12 mouse cellular contexts compared by ENCODE assay signal in genomic region chr11:90417011-90417410, GRCm38 (mm10). TPM values are rescaled to one million over a fixed set of nuclear protein-coding genes. Genes with fewer than 3 reads are reported as not detected.
A peak's percentile ranks its signal among the peaks of the same experiment; 100 is the strongest.
DNase-seq lines count a peak whose midpoint lies in the region; ATAC-seq lines count a peak whose summit lies in the region.
"Had no signal": no experiment of that assay in that cellular context is flagged by ENCODE, and none has a peak within 500 bp of the region (broad histone marks: within the 10 kb centered on the region; RNA-seq: fewer than 3 reads in every experiment).

No protein-coding gene starts in this region.

- WGBS in embryonic facial prominence, embryonic 13.5 days: 78% methylated on average over 5 of the region's 5 CpGs
- WGBS in embryonic facial prominence, embryonic 10.5 days: 74% methylated on average over 5 of the region's 5 CpGs
- WGBS in kidney, embryonic 15.5 days: 77% methylated on average over 5 of the region's 5 CpGs
- WGBS in kidney, embryonic 16.5 days: 74% methylated on average over 5 of the region's 5 CpGs
- 87% methylated on average over 5 of the region's 5 CpGs for WGBS in midbrain, embryonic 10.5 days
- WGBS in midbrain, embryonic 16.5 days: 80% methylated on average over 5 of the region's 5 CpGs

- peak overlapping the region; percentile 61 for H3K4me2 ChIP-seq in embryonic facial prominence, embryonic 13.5 days
- peak overlapping the region; percentile 64; the same call in 1 of the 2 replicates for H3K4me2 ChIP-seq in kidney, embryonic 15.5 days
- no peak overlapping the region for H3K4me2 ChIP-seq in kidney, embryonic 16.5 days (replicated peaks; ENCODE audit: low read depth, low read length)
- H3K4me2 ChIP-seq in midbrain, embryonic 16.5 days (ENCODE audit: low read length): no peak overlapping the region

- no peaks in the 10 kb centered on the region for H3K36me3 ChIP-seq in embryonic facial prominence, embryonic 13.5 days
- H3K36me3 ChIP-seq in embryonic facial prominence, embryonic 10.5 days (replicated peaks): no peaks in the 10 kb centered on the region
- H3K36me3 ChIP-seq in kidney, embryonic 15.5 days: no peaks in the 10 kb centered on the region
- H3K36me3 ChIP-seq in kidney, embryonic 16.5 days (ENCODE audit: insufficient read depth, low read length): no peaks in the 10 kb centered on the region
- H3K36me3 ChIP-seq in midbrain, embryonic 10.5 days: no peaks in the 10 kb centered on the region
- no peaks in the 10 kb centered on the region for H3K36me3 ChIP-seq in midbrain, embryonic 16.5 days (ENCODE audit: control insufficient read depth, insufficient read depth, low read length)

- DNase-seq in embryonic facial prominence, embryonic 10.5 days (ENCODE audit: low spot score): no peak
- DNase-seq in midbrain, embryonic 10.5 days (ENCODE audit: low spot score): no peak
- DNase-seq in layer of hippocampus, adult 8-10 months (ENCODE audit: low spot score in 2 of 2): peak; percentile 39 to 52
- DNase-seq in B cell, adult 2 months: no peak
- DNase-seq: embryo, embryonic 11 days; gastrocnemius, postnatal 14 days; kidney, adult 11 months; liver had no signal

- H3K9me3 ChIP-seq in embryonic facial prominence, embryonic 13.5 days: no peaks in the 10 kb centered on the region
- H3K9me3 ChIP-seq in embryonic facial prominence, embryonic 10.5 days: no peaks in the 10 kb centered on the region
- no peaks in the 10 kb centered on the region for H3K9me3 ChIP-seq in kidney, embryonic 15.5 days (replicated peaks)
- H3K9me3 ChIP-seq in kidney, embryonic 16.5 days (ENCODE audit: low read length): no peaks in the 10 kb centered on the region
- no peaks in the 10 kb centered on the region for H3K9me3 ChIP-seq in midbrain, embryonic 10.5 days (replicated peaks)
- H3K9me3 ChIP-seq in midbrain, embryonic 16.5 days (replicated peaks; ENCODE audit: control insufficient read depth, low read length, poor library complexity, severe bottlenecking): no peaks in the 10 kb centered on the region

- peaks cover 6% of the 10 kb centered on the region; the same call in 1 of the 2 replicates for H3K27me3 ChIP-seq in embryonic facial prominence, embryonic 13.5 days
- peaks cover 33% of the 10 kb centered on the region for H3K27me3 ChIP-seq in embryonic facial prominence, embryonic 10.5 days (replicated peaks; ENCODE audit: low read depth, poor library complexity, severe bottlenecking)
- peaks cover 21% of the 10 kb centered on the region for H3K27me3 ChIP-seq in kidney, embryonic 15.5 days
- 0 out of 2 replicates have a peak, but pooled peaks cover 11% of the 10 kb centered on the region for H3K27me3 ChIP-seq in kidney, embryonic 16.5 days (ENCODE audit: insufficient read depth, low read length)
- peaks cover 45% of the 10 kb centered on the region for H3K27me3 ChIP-seq in midbrain, embryonic 10.5 days (ENCODE audit: low read depth, poor library complexity, severe bottlenecking)
- H3K27me3 ChIP-seq in midbrain, embryonic 16.5 days (ENCODE audit: control insufficient read depth, insufficient read depth, low read depth, low read length): peaks cover 8% of the 10 kb centered on the region

- H3K4me1 ChIP-seq in embryonic facial prominence, embryonic 13.5 days: peaks cover 18% of the 10 kb centered on the region
- H3K4me1 ChIP-seq in embryonic facial prominence, embryonic 10.5 days: peaks cover 10% of the 10 kb centered on the region; the same call in 1 of the 2 replicates
- H3K4me1 ChIP-seq in kidney, embryonic 15.5 days: peaks cover 12% of the 10 kb centered on the region
- H3K4me1 ChIP-seq in kidney, embryonic 16.5 days (ENCODE audit: insufficient read depth, low read length): peaks cover 9% of the 10 kb centered on the region; the same call in 1 of the 2 replicates
- peaks cover 14% of the 10 kb centered on the region for H3K4me1 ChIP-seq in midbrain, embryonic 10.5 days
- peaks cover 6% of the 10 kb centered on the region; the same call in 1 of the 2 replicates for H3K4me1 ChIP-seq in midbrain, embryonic 16.5 days (ENCODE audit: control insufficient read depth, insufficient read depth, low read length)

- H3K4me3 ChIP-seq in embryonic facial prominence, embryonic 13.5 days: no peak overlapping the region
- no peak overlapping the region for H3K4me3 ChIP-seq in embryonic facial prominence, embryonic 10.5 days
- no peak overlapping the region for H3K4me3 ChIP-seq in kidney, embryonic 15.5 days (replicated peaks)
- H3K4me3 ChIP-seq in kidney, embryonic 16.5 days (ENCODE audit: low read length): no peak overlapping the region
- peak overlapping the region; percentile 45; the same call in 1 of the 2 replicates for H3K4me3 ChIP-seq in midbrain, embryonic 10.5 days
- no peak overlapping the region for H3K4me3 ChIP-seq in midbrain, embryonic 16.5 days (ENCODE audit: low read depth, low read length)

- H3K27ac ChIP-seq in embryonic facial prominence, embryonic 13.5 days: no peak overlapping the region
- H3K27ac ChIP-seq in embryonic facial prominence, embryonic 10.5 days (replicated peaks): no peak overlapping the region
- no peak overlapping the region for H3K27ac ChIP-seq in kidney, embryonic 15.5 days
- no peak overlapping the region for H3K27ac ChIP-seq in kidney, embryonic 16.5 days (ENCODE audit: low read length)
- no peak overlapping the region for H3K27ac ChIP-seq in midbrain, embryonic 10.5 days (replicated peaks)
- H3K27ac ChIP-seq in midbrain, embryonic 16.5 days (ENCODE audit: low read length): no peak overlapping the region

- H3K9ac ChIP-seq in embryonic facial prominence, embryonic 13.5 days: no peak overlapping the region
- no peak overlapping the region for H3K9ac ChIP-seq in kidney, embryonic 15.5 days
- no peak overlapping the region for H3K9ac ChIP-seq in kidney, embryonic 16.5 days (replicated peaks; ENCODE audit: low read length)
- H3K9ac ChIP-seq in midbrain, embryonic 16.5 days (ENCODE audit: low read depth, low read length): no peak overlapping the region

- no peak for ATAC-seq in embryonic facial prominence, embryonic 13.5 days (ENCODE audit: insufficient number of reproducible peaks, insufficient read depth, low FRiP score, low TSS enrichment, low read depth)
- ATAC-seq in kidney, embryonic 15.5 days (replicated peaks; ENCODE audit: low FRiP score): 0 out of 2 replicates have a peak, but pooled peaks have one; percentile 9
- no peak for ATAC-seq in kidney, embryonic 16.5 days (ENCODE audit: low FRiP score, low TSS enrichment)
- ATAC-seq in midbrain, embryonic 16.5 days: no peak

RNA-seq across cellular contexts. Expression of gene Hlf, which starts 26.3 kb away (rescaled TPM):
- polyA plus RNA-seq in embryonic facial prominence, embryonic 13.5 days (2015; fragmentation: Nextera tagmentation; extraction: Ambion mirVana): 8.8 and 9.5 TPM in 2 replicates
- polyA plus RNA-seq in embryonic facial prominence, embryonic 10.5 days (2016; fragmentation: Nextera tagmentation; extraction: Ambion mirVana): 0.93 and 1.2 TPM in 2 replicates
- polyA plus RNA-seq in kidney, embryonic 15.5 days (2015; fragmentation: Nextera tagmentation; extraction: Ambion mirVana): 1.9 and 2.9 TPM in 2 replicates
- polyA plus RNA-seq in kidney, embryonic 16.5 days (2015; fragmentation: Nextera tagmentation; extraction: Ambion mirVana): 2.3 and 2.8 TPM in 2 replicates
- polyA plus RNA-seq in midbrain, embryonic 10.5 days (2016; fragmentation: Nextera tagmentation; extraction: Ambion mirVana): 1.5 and 3.3 TPM in 2 replicates
- 6.6 and 6.9 TPM in 2 replicates for polyA plus RNA-seq in midbrain, embryonic 16.5 days (2015; fragmentation: Nextera tagmentation; extraction: Ambion mirVana)
- total RNA-seq in layer of hippocampus, adult 8-10 months (2022): 100 to 1,000 TPM in 2 of 4 experiments, 10 to 100 TPM in 2; 87.7 to 108 (median 98.0) TPM

Comparison
In these comparisons a context has a peak if more than half of its experiments do, and no peak if none do; other contexts are left out.
1. H3K4me2 ChIP-seq: peak in embryonic facial prominence, embryonic 13.5 days (single experiment) and kidney, embryonic 15.5 days (single experiment); none in kidney, embryonic 16.5 days (single experiment) and midbrain, embryonic 16.5 days (single experiment).
2. DNase-seq: peak in layer of hippocampus, adult 8-10 months (2 of 2); none in embryonic facial prominence, embryonic 10.5 days (single experiment), midbrain, embryonic 10.5 days (single experiment) and B cell, adult 2 months (0 of 2).